Mouse (Mus musculus) layer of hippocampus, postnatal 36 days (tissue): ENCODE results near the gene Tmem131. TPM values are rescaled to one million over a fixed set of nuclear protein-coding genes. Genes with fewer than 3 reads are reported as not detected.
A peak's percentile ranks its signal among the peaks of the same experiment; 100 is the strongest.

Experiments used
- DNase-seq, 2 experiments: peaks; one replicate each; pipeline ENCODE4 v3.0.0; 2022
- total RNA-seq, 2 experiments: library from RNA; stranded (reverse); gene quantifications; 2 replicates each; pipeline ENCODE4 v1.2.3; 2021

Tmem131 gene
- total RNA-seq, result 10 to 100 TPM; 54.3 to 63.7 TPM

DNA sequence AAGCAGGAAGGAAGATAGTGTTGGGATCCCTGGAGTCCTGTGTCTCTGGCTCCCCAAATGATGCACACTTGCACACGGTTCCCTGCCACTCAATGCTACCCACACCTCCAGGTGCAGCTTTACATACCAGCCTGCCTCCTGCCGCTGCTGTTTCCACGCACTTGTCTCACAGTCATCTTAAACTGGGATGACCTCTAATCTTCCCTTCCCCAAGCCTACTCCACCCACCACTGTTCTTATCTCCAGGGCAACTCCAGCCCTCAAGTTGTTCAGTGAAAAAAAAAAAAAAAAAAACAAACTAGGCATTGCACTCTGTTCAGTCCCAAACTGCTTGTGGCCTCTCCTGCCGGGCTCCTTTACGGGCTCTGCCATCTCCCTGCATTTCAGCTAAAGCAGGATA, at the start of gene Tmem131:
Gene Tmem131 (minus strand): TSS at position 14 of the 400 bp plus-strand sequence.
- no peak for DNase-seq

DNA sequence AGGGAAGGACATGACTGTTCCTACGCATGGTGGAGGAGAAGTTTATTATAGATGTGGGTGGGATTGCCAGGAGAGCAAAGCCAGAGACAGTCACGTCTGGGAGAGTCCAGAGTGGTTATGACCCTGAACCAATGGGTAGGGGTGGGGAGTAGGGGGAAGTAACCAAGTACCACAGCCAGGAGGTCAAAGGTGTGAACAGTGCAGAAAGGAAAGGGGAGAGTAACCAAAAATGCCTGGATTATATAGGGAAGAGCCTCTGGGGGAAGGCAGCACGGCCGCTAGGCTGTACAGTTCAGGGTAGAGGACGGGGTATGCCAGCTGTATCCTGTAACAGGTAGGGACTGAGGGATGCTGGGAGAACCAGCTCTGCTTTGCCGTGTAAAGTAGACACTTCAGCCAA, 45.1 kb upstream of the Tmem131 start:
- DNase-seq, result no peak

DNA sequence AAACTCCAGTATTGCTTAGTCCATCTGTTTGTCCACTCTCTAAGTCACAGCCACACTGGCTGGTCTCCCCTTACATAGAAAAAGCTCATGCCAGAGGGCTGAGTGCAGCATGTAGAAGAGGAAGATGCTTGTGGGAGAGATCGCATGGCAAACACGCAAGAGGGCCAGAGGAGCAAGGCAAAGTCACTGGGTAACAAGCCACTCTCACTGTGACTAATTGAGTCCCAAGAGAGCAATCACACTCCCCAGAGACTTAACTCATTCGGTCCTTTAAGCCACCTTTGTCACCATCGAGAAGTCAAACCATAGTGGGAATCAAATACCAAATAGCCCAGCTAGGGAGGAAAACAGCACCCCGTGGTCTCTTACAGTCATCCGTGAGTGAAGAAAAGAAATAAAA, 44.7 kb upstream of the Tmem131 start:
- no peak for DNase-seq

DNA sequence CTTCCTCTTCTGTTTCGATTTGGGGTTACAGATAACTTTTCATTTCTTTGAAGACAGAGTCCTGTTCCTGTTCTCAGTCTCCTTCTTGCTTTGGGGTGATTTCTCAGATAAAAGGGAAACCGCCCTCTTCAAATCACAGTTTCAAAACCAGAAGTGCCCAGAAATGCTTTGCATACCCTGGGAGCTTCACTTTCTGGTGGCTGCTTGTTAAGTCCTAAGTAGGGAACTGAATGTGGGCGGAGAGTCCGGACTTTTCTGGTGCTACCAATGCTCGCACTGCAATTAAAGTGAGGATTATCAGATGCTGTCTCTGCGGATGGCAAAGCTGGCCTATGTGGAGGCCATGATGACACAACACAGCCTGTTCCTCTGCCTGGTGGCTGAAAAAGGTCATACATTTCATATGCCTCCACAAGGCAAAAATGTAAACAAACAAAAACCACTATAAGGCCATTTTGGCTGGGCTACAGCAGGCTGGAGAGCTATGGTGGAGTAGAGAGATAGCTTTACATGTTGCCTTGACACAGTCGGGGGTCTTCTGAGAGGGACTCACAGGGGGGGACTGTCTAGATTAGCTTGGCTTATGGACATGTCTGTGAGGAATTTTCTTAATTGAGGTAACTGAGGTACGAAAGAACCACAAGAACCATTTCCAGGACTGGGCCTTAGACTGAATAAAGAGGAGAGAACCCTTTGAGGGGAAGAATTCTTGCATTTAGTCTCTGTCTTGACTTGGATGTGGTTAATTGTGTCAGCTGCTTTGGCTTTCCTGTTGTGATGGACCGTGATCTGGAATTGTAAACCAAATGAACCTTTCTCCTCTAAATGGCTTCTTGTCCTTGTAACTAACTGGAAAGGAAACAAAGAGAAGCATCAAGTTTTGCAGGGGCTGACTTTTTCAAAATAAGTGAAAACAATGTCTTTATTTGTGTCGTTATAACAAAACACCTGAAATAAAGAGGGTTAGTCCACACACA, 44.0 kb upstream of the Tmem131 start:
- DNase-seq, result no peak

DNA sequence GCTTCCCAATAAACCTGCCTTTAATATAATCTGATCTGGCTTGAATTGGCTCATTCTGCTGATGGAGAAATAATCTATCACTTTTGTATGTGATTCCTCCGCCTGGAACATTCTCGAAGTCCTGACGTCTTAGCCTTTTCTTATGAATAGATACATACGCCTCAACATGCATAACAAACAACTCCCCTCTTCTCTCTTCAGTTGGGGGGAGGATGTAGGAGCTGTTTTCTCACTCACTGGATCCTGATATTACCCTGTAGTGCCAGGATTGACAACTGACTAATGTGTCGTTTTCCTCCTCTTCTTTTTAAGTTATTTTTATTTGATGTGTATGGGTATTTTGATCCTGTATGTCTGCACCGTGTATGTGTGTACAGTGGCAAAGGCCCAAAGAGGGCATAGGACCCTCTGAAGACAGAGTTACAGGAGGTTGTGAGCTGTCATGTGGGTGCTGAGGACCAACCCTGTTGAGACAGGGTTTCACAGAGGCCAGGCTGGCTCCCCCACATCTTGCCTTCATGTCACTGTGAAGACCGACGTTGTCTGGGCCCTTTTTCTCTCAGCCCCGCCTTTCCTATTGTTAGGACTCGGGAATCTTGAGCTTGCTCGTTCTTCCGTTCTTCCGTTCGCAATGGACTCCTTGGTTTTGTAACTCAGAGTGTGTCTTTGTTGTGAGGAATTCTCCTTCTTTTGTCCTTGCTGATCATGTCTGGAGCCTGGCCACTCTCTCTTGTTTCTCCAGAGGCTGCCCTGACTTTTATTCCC, 43.1 kb upstream of the Tmem131 start:
- no peak for DNase-seq

DNA sequence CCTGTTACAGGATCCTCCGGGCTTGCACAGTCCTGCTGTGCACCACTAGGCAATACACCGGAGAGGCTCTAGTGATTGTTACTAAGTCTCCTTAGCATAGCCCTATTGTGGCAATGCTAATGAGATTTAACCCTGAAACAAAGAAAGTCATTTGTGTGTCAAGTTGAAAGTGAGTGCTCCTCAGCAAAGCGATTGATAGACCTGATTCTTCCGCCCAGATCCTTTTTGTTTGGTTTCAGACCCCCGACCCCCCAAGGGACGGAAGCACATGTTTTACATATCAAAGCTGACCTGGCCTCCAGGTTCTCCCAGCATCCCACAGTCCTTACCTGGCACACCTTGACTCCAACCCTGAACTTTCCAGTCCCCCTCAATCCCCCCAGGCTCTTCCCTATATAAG, 42.4 kb upstream of the Tmem131 start:
- DNase-seq, result no peak

DNA sequence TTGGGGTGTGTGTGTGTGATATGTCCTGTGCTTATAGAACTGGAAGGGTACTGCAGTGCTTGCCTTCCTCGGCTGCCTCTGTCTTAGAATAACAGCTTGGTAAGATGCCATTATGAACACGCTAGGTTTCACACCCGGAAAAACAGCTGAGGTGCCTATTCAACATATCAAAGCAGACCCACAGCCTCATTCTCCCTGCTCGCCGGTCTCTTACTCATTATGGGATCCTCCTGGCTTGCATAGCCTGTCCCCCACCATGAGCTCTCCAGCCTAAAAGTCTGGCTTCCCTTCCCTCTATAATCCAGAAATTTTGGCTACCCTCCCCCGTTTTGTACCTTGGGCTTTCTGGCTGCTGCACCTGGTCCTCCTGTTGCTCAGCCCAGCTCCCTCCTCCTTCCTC, 40.9 kb upstream of the Tmem131 start:
- DNase-seq, result no peak

DNA sequence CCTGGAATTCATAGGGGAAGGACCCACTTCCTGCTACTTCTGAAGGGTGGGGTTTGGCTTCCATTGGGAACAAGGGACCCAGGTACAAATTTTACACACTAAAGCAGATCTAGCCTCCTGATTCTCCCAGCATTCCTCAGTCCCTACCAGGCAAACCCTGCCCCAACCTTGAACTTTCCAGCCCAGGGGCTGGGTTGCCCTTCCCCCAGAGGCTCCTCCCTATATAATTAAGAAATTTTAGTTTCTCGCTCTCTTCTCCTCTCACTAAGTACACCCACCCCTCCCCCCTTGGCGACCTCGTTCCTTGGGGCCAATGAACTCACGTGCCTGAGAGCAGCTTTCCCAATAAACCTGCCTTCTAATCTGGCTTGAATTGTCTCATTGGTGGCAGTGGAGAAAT, 40.3 kb upstream of the Tmem131 start:
- DNase-seq, result no peak

DNA sequence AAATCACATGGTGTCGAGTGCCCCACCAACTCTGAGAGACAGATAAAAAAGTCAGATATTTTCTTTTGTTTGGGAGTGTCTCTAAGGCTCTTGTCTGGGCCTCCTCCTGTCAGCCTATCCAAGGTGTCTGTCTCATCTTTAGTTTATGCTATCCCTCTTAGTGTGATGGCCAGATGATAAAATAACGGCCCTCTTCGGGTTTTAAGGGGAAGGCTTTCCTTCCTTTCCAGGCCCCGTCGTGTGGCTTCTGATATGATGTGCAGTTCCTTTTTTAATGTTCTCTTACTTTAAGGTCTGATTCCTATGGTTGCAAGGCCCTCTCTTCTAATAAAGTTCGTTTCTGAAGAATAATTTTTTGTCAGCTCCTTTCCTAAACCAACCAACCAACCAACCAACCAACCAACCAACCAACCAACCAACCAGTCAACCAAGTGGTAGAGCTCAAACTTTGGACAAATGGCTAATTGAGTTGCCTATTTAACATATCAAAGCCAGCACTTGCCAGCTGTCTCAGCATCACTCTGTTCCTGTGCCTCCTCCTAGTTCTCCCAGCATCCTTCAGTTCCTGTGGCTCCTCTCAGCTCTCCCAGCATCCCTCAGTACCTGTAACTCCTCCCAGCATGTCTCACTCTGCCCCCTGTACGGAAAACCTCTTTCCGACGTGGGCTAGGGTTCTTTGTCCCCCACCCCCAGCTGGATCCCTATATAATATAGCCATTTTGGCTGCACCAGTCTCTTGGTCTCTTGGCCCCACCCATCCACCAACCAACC, 38.9 kb upstream of the Tmem131 start:
- DNase-seq, result no peak

DNA sequence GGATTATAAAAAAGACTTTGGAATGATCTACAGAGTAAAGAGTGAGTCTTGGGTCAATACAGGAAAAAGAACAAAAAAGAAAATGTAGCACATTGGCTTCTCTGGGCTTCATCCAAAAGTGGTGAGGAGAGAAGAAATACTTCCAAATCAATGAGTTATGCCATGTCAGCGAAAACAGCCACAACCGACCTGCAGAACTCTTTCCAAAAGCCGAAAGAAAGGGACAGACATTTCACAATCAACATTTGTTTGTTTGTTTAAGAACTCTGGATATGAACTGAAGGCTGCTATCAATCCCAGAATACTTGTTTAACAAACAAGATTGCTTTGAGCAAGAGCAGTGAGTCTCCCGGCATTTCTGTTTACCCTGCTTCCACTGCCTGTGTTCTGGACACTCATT, 33.3 kb upstream of the Tmem131 start:
- no peak for DNase-seq

DNA sequence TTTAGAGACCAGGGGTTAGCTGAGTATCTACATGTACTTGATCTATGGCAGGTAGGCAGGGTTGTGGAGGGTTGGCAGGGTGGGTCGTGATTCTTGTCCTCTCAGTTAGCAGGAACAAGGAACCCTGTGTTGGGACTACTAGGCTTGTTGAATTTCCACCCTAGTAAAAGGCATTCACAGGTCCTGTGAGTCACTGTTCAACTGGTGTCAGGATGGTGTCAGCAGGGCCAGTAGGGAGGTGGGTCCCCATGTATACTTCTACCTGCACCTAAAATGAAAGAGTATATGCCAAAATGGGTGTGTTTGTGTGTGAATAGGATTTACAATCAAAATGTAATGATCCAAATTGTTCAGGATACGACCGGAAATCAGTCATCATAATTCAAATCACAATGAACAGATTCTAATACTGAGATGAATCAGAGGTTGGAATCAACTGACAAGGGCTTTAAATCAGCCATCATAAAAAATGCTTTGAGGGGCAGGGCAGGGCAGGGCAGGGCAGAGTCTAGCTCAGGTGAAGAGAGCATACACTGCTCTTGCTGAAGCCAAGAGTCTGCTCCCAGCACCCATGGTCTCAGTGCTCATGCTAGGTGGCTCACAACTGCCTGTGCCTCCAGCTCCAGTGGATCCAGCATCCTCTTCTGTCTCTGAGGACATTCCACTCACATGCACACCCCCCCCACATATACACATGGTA, 27.6 kb upstream of the Tmem131 start:
- DNase-seq, result no peak

DNA sequence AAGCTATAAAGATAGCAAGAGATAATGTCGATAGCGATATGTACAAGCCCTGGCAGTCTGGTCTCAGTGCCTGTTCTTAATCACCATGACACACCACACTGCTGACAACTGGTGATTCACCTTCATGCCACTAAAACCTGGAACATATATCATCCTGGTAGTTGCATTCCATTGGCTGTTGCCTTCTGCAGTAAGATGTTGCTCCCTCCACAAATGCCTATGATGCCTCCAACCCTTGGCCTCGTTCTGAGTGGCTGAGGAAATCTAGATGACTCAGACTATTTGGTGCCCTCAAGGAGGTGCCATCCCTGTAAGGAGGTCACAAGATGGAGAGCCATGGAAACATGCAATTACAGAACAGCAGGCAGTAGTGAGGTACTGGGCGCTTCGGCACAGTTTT, 22.4 kb upstream of the Tmem131 start:
- DNase-seq, result no peak

DNA sequence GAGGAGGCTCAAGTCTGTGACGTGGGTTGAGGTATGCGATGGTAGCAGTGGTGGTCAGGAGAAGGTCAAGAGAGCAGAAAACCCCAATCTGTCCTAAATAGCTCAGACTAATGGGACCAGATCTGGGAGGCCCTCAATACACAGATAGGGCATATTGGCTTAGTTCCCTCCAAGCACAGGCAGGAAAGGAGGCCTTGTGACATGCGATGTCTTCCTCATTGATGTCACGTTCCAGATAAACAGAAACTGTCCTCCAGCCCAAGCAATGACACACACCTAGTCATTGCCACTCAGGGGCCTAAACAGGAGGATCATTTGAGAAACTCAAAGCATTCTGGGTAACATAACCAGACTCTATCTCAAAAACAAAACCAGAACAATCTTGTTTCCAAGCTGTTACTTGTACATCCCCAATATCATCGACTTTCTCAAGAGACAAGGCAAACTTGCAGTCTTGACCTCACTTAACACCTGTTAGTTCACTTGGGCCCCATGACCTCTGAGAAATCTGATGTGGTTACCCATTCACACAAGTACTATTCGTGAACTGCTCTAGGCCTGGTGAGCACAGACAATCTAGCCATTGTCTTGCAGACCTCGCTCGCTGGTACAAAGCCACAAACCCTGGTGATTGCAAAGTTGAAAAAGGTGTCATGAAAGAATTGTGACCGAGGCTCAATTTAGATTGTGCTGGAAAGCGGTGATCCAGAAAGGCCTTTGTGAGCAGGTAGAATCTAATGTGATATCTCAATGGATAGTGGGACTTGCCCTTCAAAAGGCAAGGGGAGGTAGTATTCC, 19.1 kb upstream of the Tmem131 start:
- no peak for DNase-seq

DNA sequence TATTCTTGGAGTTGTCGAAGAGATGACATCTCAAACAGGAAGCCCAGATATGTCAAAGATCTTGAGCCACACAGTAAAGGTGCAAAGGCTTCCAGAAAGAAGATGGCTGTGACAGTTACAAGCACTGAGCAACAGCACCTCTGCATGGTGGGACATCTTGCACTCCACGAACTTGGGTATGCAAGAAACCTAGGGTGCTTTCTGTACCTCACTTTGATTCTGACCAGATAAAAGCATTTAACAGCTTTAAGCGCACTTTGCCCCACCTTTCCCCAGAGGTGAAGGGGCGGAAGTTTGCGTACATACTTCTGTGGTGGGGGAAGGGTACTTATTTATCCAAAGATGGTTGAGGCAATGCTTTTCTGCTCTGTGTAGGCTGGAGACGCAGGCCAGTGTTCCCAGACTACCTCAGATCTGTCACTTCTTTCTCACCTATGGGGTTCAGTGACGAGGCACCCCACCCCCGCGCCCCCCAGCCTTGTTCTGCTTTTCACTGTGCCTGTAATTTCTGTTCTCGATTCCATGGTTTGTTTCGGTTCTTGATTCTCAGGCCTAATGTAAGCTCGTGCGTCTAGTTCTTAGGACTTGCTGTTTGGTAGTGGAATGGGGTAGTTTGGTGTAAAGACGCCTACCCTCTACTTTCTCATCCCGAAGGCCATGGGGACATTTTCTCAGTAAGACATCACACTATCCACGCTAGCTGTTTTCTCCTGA, 17.2 kb upstream of the Tmem131 start:
- DNase-seq, result no peak

DNA sequence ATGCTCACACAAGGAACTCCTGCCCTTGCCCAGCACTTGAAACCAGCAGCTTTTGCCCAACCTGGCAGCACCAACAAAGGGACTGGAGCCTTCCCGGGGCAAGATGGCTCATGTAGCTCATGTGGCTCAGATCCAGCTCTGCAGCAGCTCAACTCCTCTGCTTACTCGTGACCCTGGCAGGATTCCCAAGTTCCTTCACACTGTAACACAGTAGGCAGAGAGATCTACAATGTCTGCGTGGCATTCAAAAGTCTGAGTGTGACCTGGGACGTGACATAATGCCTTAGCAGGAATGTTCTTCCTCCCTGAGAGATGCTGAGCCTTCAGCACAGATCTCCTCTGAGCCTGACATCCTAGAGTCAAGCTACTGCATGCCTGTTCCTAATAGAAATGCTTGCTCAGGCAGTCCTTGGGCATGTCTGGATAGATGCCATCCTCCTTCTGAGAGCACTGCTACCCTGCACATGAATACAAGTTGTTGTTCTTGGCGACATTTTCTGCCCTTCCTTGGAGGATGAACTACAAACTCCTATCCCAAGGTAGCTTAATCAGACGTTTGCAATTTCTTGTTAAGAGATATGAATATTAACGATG, 6.2 kb upstream of the Tmem131 start:
- no peak for DNase-seq

DNA sequence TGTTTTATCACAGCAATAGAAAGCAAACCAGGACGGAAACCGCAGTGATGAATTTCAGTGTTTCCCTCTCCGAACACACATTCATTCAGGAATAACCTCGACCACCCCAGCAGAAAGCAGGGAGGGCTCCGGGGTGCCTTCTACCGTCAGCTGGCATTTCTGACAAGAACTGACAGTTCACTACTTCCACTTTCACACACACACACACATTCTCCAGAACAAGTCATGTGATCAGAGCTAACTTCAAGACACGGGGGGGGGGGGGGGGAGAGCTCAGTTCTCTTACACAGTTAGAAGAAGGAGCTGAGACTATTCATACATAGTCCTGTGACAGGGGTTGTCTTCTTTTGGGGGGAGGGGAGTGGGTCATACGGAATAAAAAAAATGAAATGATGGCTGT, 4.0 kb upstream of the Tmem131 start:
- DNase-seq, result no peak

DNA sequence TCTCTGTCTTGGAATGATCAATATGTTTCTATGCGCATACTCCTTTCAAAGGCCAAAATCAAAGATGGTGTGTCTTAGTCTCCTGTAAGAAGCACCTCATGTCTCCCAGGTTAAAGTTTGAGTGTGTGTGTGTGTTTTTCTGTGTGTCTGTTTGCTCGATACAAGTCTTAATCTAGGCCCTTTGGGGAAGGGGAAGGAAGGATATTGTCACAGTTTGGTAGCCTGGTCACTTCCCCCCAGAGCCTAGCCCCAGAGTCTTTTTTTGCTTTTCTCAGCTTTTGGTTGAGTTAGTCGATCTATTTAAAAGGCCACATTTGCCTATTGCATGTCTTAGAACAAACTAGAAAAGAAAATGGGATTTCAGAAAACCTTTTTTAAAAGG, 3.1 kb downstream of the Tmem131 start:
- no peak for DNase-seq

DNA sequence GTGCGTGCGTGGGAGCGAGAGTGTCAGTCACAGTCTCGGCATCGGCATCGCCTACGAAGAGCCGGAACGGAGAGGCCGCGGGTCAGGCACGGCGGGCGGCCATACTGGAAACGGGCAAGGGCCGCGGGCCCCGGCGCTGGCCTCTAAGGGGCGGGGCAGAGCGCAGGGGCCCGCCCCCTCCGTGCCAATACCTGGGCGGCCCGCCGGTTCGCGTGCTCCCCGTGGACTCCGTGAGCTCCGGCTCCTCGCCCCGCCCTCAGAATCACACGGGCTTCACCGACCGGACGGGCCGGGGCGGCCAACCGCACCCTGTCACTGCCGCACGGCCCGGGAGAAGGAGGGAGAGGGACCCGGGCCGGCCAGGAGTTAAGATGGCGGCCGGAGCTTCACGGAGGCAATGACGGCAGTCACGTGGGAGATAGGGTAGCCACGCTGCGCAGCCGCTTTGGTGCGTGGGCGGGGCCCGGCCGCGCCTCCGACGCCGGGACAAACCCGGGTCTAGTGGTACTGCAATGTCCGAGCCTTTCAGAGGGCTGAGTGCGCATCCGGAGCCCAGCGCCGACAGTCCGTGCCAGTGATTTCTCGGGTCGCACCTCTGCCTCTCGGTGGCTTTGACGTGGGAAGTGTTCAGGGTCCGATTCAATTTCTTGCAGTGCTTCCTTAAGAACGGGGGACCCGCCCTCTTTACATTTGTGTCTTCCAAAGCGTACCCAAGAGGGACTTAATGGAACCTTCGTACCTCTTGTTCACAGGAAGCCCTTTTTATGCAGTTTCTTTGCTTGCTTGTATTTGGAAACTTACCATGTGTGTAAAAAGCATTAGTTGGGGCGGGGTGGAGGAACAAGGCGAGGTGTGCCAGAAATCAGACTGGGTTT, 3.7 kb downstream of the Tmem131 start:
- DNase-seq, result peak; percentile 87 to 92

DNA sequence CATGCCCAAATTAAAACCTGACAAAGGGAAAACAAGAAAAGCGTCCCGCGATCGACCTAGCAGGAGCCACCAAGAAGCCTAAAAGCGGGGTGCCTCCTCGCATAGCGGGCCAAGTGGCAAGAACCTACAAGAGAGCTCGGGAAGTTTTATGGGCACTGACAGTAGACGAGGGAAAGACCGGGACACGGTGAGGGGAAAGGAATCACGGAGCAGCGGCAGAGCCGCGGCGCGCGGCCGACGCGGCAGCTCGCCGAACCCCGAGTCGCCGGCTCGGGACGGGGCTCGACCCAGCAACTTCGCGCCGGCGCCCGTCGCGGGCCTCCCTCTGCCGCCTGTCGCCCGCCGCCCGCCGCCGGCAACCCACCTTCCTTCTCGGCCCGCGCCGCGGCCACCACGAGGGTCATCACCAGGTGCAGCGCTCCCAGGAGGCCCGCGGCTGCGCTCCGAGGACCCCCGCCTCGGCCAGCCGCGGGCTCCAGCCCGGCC, 4.6 kb downstream of the Tmem131 start:
- DNase-seq, result peak in 1 of 2 experiments; percentile 37
